Mouse (Mus musculus): ENCODE measurements around the gene Olfr97. TPM values are rescaled to one million over a fixed set of nuclear protein-coding genes. Genes with fewer than 3 reads are reported as not detected.

Olfr97 gene
- polyA plus RNA-seq (2014; fragmentation: Illumina TruSeq; extraction: RNeasy Lipid Tissue Mini Kit (QIAGEN cat#74804)): not detected

DNA sequence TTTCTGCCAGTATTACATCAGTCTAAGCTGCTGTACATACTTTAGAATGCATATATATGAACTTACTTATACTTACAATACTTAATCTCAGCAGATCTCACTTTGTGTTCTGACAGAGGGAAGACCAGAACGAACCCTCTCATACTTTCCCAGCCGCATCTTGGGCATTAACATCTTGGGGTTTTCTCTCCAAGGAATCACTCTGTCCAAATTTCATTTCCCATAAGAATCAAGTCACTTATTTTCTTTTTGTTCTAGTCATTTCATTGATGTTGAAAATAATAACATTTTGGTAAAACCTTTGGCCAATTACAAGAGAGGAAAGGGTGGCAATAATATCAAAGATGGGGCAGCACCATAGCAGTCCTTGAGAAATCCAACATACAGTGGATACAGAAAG lies at the start of gene Olfr97:
Gene Olfr97 (minus strand): TSS at position 101 of the 400 bp plus-strand sequence.

DNA sequence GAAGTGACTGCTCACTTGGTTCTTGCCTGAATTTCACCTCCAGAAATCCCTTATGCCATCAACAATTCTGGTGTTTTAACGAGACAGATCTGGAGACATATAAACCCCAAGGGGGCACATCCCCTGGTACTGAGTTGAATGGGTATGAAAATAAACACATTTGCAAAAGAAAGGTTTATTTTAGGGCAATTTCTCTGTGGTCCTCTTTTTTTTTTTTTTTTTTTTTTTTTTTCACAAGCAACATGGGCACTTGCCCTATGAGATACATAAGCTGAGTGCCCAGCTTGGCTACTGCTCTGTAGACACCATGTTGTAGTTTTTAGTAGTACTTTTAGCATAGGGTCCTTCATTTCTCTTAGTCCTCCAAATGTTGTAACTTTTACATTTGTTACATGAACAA lies 46.2 kb upstream of the Olfr97 start, which contains the start of gene Olfr99:
Gene Olfr99 (minus strand): TSS at position 101 of the 400 bp plus-strand sequence.

DNA sequence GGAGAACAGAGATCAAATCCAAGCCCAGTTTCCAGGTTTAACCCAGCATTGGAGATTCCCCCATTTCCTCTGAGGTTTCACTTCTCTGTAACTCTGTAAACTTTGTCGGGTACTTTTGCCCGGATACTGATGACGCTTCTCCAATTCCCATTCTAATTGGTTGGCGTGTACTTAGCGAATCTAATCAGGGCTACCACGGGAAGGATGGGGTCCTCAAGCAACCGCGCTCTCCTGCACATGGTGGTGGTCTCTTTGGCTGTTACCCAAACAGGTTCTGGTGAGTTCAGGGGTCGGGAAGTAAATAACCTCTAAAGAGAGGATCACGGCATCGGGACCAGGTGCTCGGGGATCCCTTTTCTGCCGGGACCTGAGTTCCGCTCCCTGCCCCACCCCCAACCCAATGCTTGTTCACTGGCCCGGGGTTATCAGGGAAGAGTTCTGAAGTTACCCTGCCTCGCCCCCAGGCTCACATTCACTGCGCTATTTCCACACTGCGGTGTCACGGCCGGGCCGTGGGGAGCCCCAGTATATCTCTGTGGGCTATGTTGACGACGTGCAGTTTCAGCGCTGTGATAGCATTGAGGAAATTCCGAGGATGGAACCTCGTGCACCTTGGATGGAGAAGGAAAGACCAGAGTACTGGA lies 33.0 kb upstream of the Olfr97 start, which contains the start of gene H2-M3:
Gene H2-M3 (plus strand): TSS at position 163 of the 644 bp plus-strand sequence.

DNA sequence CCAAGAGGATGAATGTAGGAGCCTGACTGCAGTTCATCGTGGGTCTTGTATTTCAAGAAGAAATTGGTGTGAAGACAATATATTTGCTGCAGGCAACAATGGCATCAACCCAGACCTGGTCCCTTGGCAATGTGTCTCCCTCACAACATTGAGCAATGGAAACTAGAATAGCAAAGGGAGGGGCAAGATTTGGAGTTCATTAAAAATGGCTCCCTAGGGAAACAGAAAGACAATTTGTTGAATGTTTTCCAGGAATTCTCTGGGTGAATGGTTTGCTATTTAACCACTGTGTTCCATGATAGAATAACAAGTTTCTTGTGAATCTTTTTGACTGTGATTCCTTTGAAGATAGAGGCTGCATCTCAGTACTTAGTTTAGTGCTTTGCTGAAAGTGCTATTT lies 26.5 kb upstream of the Olfr97 start, which contains the start of gene Olfr98:
Gene Olfr98 (minus strand): TSS at position 124 of the 400 bp plus-strand sequence.

DNA sequence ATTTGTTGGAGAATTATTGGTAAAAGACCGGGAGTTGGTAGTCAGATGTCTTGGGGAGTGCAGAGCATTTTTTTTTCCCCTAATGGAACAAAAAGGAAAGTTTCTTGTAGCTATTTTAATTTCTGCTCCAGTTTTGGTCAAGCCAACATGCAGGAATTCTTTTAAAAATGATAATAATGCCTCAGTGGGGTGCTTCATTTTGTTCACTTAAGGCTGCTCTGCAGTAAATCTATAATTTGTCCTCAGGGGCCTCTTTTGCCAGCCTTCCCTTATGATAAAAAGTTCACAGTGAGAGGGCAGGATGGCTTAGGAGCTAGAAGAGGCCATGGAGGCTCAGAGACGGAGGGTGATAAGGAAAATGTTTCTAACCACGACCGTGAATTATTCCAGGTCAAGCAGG lies 17.3 kb downstream of the Olfr97 start, which contains the start of gene Olfr96:
Gene Olfr96 (plus strand): TSS at position 301 of the 400 bp plus-strand sequence.

DNA sequence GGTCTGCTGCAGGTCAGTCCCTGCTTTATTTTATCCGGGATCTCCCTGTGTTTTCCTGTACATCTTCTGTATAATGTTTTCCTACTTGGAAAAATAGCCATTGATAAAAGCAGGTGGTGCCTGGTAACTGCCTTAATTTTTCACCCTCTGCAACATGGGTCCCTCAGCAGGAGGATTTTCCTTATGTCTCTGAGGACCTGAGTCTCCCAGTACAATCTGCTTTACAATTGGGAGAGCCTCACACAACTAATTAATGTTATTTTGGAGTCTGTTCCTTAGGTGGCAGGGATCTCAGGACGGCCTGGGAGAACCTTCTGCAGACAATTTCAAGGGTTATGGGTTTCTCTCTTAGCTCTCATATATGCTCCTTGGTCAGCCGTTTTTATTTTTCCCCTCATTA lies 24.1 kb downstream of the Olfr97 start, which contains the start of gene Olfr95:
Gene Olfr95 (minus strand): TSS at position 101 of the 400 bp plus-strand sequence.

DNA sequence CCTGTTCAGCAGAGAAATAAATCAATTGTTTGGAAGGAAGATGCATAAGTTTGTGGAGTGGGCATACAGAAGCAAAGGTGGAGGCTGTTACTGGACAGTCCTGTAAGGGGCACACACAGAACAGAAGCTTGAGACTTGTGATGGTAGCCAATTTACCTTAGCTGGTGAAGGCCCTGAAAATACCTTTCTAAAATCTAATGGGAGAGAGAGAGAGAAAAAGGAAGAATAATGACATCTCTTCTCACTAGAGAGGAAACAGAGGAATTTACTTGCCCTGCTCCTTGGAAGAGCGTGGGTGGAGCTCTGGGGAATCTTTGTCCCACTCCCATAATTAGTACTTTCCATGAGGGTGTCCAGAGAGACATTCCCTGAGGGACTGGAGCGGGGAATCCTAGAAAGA lies 36.2 kb downstream of the Olfr97 start, which contains the start of gene Olfr94:
Gene Olfr94 (minus strand): TSS at position 101 of the 400 bp plus-strand sequence.

DNA sequence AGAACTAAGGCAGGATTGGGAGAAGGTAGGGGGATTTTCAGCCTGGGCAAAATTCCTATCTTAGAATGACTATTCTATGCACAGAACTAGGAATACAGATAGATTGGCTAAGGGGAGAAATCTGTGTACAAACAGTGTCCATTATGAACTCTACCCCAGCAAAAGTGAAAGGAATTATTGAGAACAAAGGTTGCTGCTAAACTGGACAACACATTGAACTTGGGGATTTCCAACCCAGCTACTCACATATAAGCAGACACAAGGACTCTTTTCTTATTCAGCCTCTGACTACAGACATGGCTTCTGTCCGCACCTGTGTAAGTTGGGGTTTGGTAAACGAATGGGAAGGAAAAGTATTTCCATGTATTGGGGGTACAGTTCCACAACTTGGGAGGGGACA lies 43.5 kb downstream of the Olfr97 start, which contains the start of gene Ubd:
Gene Ubd (plus strand): TSS at position 237 of the 400 bp plus-strand sequence.

Other genes with a start within 250 kb of the Olfr97 start
- gene H2-M5, start 247.8 kb downstream of the Olfr97 start, polyA plus RNA-seq (2014; fragmentation: Illumina TruSeq; extraction: RNeasy Lipid Tissue Mini Kit (QIAGEN cat#74804)): not detected
- 39.5 TPM for gene Zfp57, start 236.2 kb downstream of the Olfr97 start, polyA plus RNA-seq (2014; fragmentation: Illumina TruSeq; extraction: RNeasy Lipid Tissue Mini Kit (QIAGEN cat#74804))
- gene Mog, start 213.9 kb downstream of the Olfr97 start, polyA plus RNA-seq (2014; fragmentation: Illumina TruSeq; extraction: RNeasy Lipid Tissue Mini Kit (QIAGEN cat#74804)): not detected
- 33.8 TPM for gene Gabbr1, start 191.4 kb downstream of the Olfr97 start, polyA plus RNA-seq (2014; fragmentation: Illumina TruSeq; extraction: RNeasy Lipid Tissue Mini Kit (QIAGEN cat#74804))
- not detected for gene Olfr90, start 148.8 kb downstream of the Olfr97 start, polyA plus RNA-seq (2014; fragmentation: Illumina TruSeq; extraction: RNeasy Lipid Tissue Mini Kit (QIAGEN cat#74804))
- not detected for gene Olfr91, start 139.1 kb downstream of the Olfr97 start, polyA plus RNA-seq (2014; fragmentation: Illumina TruSeq; extraction: RNeasy Lipid Tissue Mini Kit (QIAGEN cat#74804))
- not detected for gene Olfr92, start 117.2 kb downstream of the Olfr97 start, polyA plus RNA-seq (2014; fragmentation: Illumina TruSeq; extraction: RNeasy Lipid Tissue Mini Kit (QIAGEN cat#74804))
- not detected for gene Olfr93, start 75.8 kb downstream of the Olfr97 start, polyA plus RNA-seq (2014; fragmentation: Illumina TruSeq; extraction: RNeasy Lipid Tissue Mini Kit (QIAGEN cat#74804))
- gene Ubd, start 43.4 kb downstream of the Olfr97 start, polyA plus RNA-seq (2014; fragmentation: Illumina TruSeq; extraction: RNeasy Lipid Tissue Mini Kit (QIAGEN cat#74804)): not detected
- gene Olfr94, start 36.3 kb downstream of the Olfr97 start, polyA plus RNA-seq (2014; fragmentation: Illumina TruSeq; extraction: RNeasy Lipid Tissue Mini Kit (QIAGEN cat#74804)): not detected
- not detected for gene Olfr95, start 24.2 kb downstream of the Olfr97 start, polyA plus RNA-seq (2014; fragmentation: Illumina TruSeq; extraction: RNeasy Lipid Tissue Mini Kit (QIAGEN cat#74804))
- gene Olfr96, start 17.2 kb downstream of the Olfr97 start, polyA plus RNA-seq (2014; fragmentation: Illumina TruSeq; extraction: RNeasy Lipid Tissue Mini Kit (QIAGEN cat#74804)): not detected
- not detected for gene Olfr98, start 26.4 kb upstream of the Olfr97 start, polyA plus RNA-seq (2014; fragmentation: Illumina TruSeq; extraction: RNeasy Lipid Tissue Mini Kit (QIAGEN cat#74804))
- 3.9 TPM for gene H2-M3, start 32.9 kb upstream of the Olfr97 start, polyA plus RNA-seq (2014; fragmentation: Illumina TruSeq; extraction: RNeasy Lipid Tissue Mini Kit (QIAGEN cat#74804))
- gene Olfr99, start 46.1 kb upstream of the Olfr97 start, polyA plus RNA-seq (2014; fragmentation: Illumina TruSeq; extraction: RNeasy Lipid Tissue Mini Kit (QIAGEN cat#74804)): not detected
- not detected for gene Olfr101, start 67.0 kb upstream of the Olfr97 start, polyA plus RNA-seq (2014; fragmentation: Illumina TruSeq; extraction: RNeasy Lipid Tissue Mini Kit (QIAGEN cat#74804))
- not detected for gene Olfr102, start 79.7 kb upstream of the Olfr97 start, polyA plus RNA-seq (2014; fragmentation: Illumina TruSeq; extraction: RNeasy Lipid Tissue Mini Kit (QIAGEN cat#74804))
- gene Olfr103, start 102.4 kb upstream of the Olfr97 start, polyA plus RNA-seq (2014; fragmentation: Illumina TruSeq; extraction: RNeasy Lipid Tissue Mini Kit (QIAGEN cat#74804)): not detected
- not detected for gene Olfr104-ps, start 122.3 kb upstream of the Olfr97 start, polyA plus RNA-seq (2014; fragmentation: Illumina TruSeq; extraction: RNeasy Lipid Tissue Mini Kit (QIAGEN cat#74804))
- not detected for gene Olfr105-ps, start 141.7 kb upstream of the Olfr97 start, polyA plus RNA-seq (2014; fragmentation: Illumina TruSeq; extraction: RNeasy Lipid Tissue Mini Kit (QIAGEN cat#74804))
- gene Olfr106-ps, start 153.1 kb upstream of the Olfr97 start, polyA plus RNA-seq (2014; fragmentation: Illumina TruSeq; extraction: RNeasy Lipid Tissue Mini Kit (QIAGEN cat#74804)): not detected
- gene Olfr107, start 161.9 kb upstream of the Olfr97 start, polyA plus RNA-seq (2014; fragmentation: Illumina TruSeq; extraction: RNeasy Lipid Tissue Mini Kit (QIAGEN cat#74804)): not detected
- not detected for gene Olfr108, start 208.2 kb upstream of the Olfr97 start, polyA plus RNA-seq (2014; fragmentation: Illumina TruSeq; extraction: RNeasy Lipid Tissue Mini Kit (QIAGEN cat#74804))
- gene Olfr109, start 221.6 kb upstream of the Olfr97 start, polyA plus RNA-seq (2014; fragmentation: Illumina TruSeq; extraction: RNeasy Lipid Tissue Mini Kit (QIAGEN cat#74804)): not detected
- 1.7 TPM for gene H2-M2, start 246.2 kb upstream of the Olfr97 start, polyA plus RNA-seq (2014; fragmentation: Illumina TruSeq; extraction: RNeasy Lipid Tissue Mini Kit (QIAGEN cat#74804))

All from ovary, adult 10 weeks (tissue).